Mouse (Mus musculus) c-Kit-positive CD71-positive TER-119-negative erythroid progenitor cells, embryonic 14.5 days (primary cell): ENCODE results near the gene Btg1.

ENCODE experiments used
- DNase-seq: peaks from one replicate; pipeline ENCODE4 v3.0.0-alpha.2; 2013; ENCODE audit warnings: low read depth

Btg1 gene

DNA sequence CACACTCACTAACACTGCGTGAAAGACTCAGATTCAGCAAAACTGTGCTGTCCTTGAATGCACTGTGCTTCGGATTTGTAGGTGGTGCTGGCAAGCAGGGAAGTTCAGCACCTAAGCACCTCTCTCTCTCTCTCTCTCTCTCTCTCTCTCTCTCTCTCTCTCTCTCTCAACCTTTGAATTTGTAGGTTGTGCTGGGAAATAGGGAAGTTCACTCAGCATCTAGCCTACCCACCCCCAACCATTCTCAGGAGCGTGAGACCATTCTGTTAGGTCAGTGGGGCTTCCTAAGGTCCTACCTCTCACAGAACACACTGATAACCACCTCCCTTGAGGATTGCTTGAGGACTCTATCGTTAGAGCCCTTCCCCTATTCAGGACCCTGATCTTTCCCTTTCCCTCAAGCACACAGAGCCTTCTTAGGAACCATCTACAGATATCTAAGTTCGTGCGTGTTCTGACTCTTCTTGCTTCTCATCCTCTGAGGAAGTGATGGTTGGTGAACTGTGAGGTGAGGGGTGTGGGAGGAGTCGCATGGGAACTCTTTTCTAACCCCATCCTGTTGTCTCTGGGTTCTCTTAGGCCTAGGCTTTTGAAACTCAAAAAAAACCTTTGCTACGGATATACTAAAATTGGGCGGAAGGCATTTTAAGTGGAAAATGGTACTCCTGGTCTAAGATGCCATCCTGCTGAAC, 47.1 kb downstream of the Btg1 start:
- DNase-seq = no peak
